Mouse (Mus musculus) midbrain, embryonic 14.5 days (tissue): Measurements from ENCODE around the gene 4930426L09Rik. TPM values are rescaled to one million over a fixed set of nuclear protein-coding genes. Genes with fewer than 3 reads are reported as not detected.
A peak's percentile ranks its signal among the peaks of the same experiment; 100 is the strongest.

Experiments
- ATAC-seq: fragments of 200-750 bp; cut with Nextera tagmentation; 2 replicates; pipeline ENCODE4 v1.8.0; 2017; ENCODE audit warnings: moderate number of reproducible peaks, moderate library complexity; ENCODE audit not compliant: low FRiP score, low TSS enrichment
- DNase-seq: peaks from one replicate; pipeline ENCODE4 v3.0.0-alpha.2; 2015
- H3K27ac ChIP-seq: fragments of 300-500 bp; sonication (generic); replicated peaks from 2 replicates; pipeline ENCODE4 v1.5.1; 2014; ENCODE audit warnings: mild to moderate bottlenecking, low read depth, low read length, moderate library complexity
- H3K27me3 ChIP-seq: fragments of 300-500 bp; sonication (generic); 2 replicates; pipeline ENCODE4 v1.6.1; 2014; ENCODE audit warnings: low read length, control low read depth, mixed read lengths; ENCODE audit not compliant: control insufficient read depth, insufficient read depth
- H3K36me3 ChIP-seq: fragments of 300-500 bp; sonication (generic); 2 replicates; pipeline ENCODE4 v1.6.1; 2014; ENCODE audit warnings: low read length, control low read depth; ENCODE audit not compliant: control insufficient read depth, insufficient read depth
- H3K4me1 ChIP-seq: fragments of 300-500 bp; sonication (generic); 2 replicates; pipeline ENCODE4 v1.6.1; 2014; ENCODE audit warnings: mild to moderate bottlenecking, antibody characterized with exemption, low read length, control low read depth; ENCODE audit not compliant: control insufficient read depth, insufficient read depth
- H3K4me2 ChIP-seq: fragments of 300-500 bp; sonication (generic); 2 replicates; pipeline ENCODE4 v1.6.1; 2014; ENCODE audit warnings: mild to moderate bottlenecking, low read length, moderate library complexity
- H3K4me3 ChIP-seq: fragments of 300-500 bp; sonication (generic); replicated peaks from 2 replicates; pipeline ENCODE4 v1.5.1; 2014; ENCODE audit warnings: low read depth, low read length
- H3K9ac ChIP-seq: fragments of 300-500 bp; sonication (generic); replicated peaks from 2 replicates; pipeline ENCODE4 v1.6.1; 2014; ENCODE audit warnings: mild to moderate bottlenecking, low read length, moderate library complexity
- H3K9me3 ChIP-seq: fragments of 300-500 bp; sonication (generic); 2 replicates; pipeline ENCODE4 v1.6.1; 2016; ENCODE audit warnings: low read length, control low read depth, mixed read lengths; ENCODE audit not compliant: control insufficient read depth
- WGBS: fragments of 180-500 bp; shearing (Covaris S2); extraction: QIAGEN DNeasy Blood & Tissue Kit; methylation state at CpG from one replicate; pipeline ENCODE4 v1.1.7; 2014; 5-methylcytosine and 5-hydroxymethylcytosine counted together
- polyA plus RNA-seq: library from polyadenylated mRNA; unstranded; fragments of >200 nt; fragmentation: Nextera tagmentation; extraction: Ambion mirVana; gene quantifications from 2 replicates; pipeline ENCODE4 v1.2.1, GENCODE M21; 2014

The 4930426L09Rik gene
- polyA plus RNA-seq, result 0.47 and 0.49 TPM in 2 replicates

GRCm38 (mm10) chr2:18998054-18998478, at the start of gene 4930426L09Rik, which contains the start of gene Pip4k2a:
4930426L09Rik (plus strand) TSS chr2:18998343.
Pip4k2a (minus strand) TSS chr2:18998126.
- ATAC-seq, result peak; percentile 97
- DNase-seq, result peak; percentile 97
- 0 out of 2 replicates have a peak, but pooled peaks cover 3% of the 10 kb centered on the region for H3K27me3 ChIP-seq
- H3K4me3 ChIP-seq, result peak within 1 kb of the TSS; percentile 81
- under 1% methylated on average over 66 of the region's 66 CpGs for WGBS
- H3K9me3 ChIP-seq, result no peaks in the 10 kb centered on the region
- H3K4me1 ChIP-seq, result peaks cover 10% of the 10 kb centered on the region
- H3K9ac ChIP-seq, result peak within 1 kb of the TSS; percentile 84
- no peaks in the 10 kb centered on the region for H3K36me3 ChIP-seq
- peak within 1 kb of the TSS; percentile 97 for H3K4me2 ChIP-seq
- peak within 1 kb of the TSS; percentile 82 for H3K27ac ChIP-seq

GRCm38 (mm10) chr2:18948741-18949140, 49.4 kb upstream of the 4930426L09Rik start:
- no peak for DNase-seq
- Histone ChIP-seq H3K36me3 (no peaks in the 10 kb centered on the region), H3K4me3 (no peak overlapping the region), H3K4me2 (no peak overlapping the region), H3K27me3 (no peaks in the 10 kb centered on the region), H3K9me3 (no peaks in the 10 kb centered on the region), H3K4me1 (no peaks in the 10 kb centered on the region), H3K9ac (no peak overlapping the region), H3K27ac (no peak overlapping the region)
- WGBS, result 84% methylated on average over 7 of the region's 7 CpGs
- ATAC-seq, result no peak

DNA sequence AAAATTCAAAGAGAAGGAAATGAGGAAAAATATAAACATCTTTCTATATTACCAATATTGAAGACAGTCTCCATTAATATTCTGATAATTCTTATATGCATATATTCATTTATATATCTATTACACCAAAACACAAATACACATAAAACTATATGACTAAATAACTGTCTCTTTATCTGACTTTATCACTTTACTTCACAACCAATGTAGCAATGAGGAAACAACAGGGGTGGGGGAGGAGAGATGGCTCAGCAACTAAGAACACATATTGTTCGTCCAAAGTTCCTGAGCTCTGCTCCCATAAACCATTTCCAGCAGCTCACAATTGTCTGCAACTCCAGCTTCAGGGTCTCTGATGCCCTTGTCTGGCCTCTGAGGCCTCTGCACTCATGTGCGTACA, 47.4 kb upstream of the 4930426L09Rik start:
- Histone ChIP-seq H3K36me3 (no peaks in the 10 kb centered on the region), H3K4me1 (peaks cover 9% of the 10 kb centered on the region; the same call in 1 of the 2 replicates), H3K4me2 (no peak overlapping the region), H3K9me3 (no peaks in the 10 kb centered on the region), H3K4me3 (no peak overlapping the region), H3K9ac (no peak overlapping the region), H3K27me3 (no peaks in the 10 kb centered on the region), H3K27ac (no peak overlapping the region)
- ATAC-seq, result no peak
- 71% methylated on average over 2 of the region's 2 CpGs for WGBS
- DNase-seq, result no peak

DNA sequence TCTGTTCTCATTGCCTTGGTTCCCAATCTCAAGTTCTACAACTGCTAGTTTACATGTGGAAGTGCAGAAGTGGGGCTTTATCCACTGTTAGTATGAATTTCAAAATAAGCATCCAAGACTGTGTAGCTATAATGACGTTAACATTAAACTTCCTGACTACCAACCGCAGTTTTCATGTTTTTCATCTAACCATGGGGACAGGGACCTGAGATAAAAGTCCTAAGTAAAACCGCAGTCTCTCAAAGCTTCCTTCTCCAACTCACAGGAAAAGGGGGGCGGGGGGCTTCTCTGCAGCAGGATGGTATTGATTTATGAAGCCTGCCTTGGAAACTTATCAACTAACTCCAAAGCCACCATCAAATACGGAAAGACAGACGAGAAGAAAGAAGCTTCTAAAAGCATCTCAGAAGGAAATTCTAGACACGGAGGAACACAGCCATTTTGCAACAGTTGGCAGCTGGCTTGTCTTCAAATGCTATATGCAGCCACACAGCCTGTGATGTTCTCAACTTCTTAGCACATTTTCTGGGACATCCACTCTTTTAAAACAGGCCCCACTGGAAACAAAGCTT, 46.0 kb upstream of the 4930426L09Rik start:
- 87% methylated on average over 7 of the region's 7 CpGs for WGBS
- no peak overlapping the region for H3K4me3 ChIP-seq
- no peaks in the 10 kb centered on the region for H3K36me3 ChIP-seq
- DNase-seq, result no peak
- no peak overlapping the region for H3K9ac ChIP-seq
- no peak overlapping the region for H3K27ac ChIP-seq
- H3K27me3 ChIP-seq, result no peaks in the 10 kb centered on the region
- ATAC-seq, result no peak
- H3K4me1 ChIP-seq, result peaks cover 9% of the 10 kb centered on the region; the same call in 1 of the 2 replicates
- no peak overlapping the region for H3K4me2 ChIP-seq
- H3K9me3 ChIP-seq, result no peaks in the 10 kb centered on the region

DNA sequence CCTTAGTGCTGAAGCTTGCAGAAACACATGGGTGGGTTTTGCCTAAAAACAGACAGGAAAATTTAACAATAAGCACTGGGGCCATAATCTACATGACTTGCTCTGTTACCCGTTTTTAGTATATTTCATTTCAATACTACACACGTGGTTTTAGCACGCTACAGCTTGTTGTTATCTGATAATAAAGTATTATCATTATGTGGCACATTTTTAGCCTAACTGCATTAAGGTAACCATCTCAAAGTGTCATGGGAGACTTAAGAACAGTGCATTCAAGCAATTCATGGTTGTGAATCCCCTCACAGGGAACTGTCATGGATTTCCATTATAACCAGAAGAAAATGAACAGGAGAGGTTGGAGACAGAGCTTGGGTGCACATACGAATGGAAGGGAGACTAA, 43.7 kb upstream of the 4930426L09Rik start:
- DNase-seq, result no peak
- H3K27me3 ChIP-seq, result no peaks in the 10 kb centered on the region
- no peak overlapping the region for H3K4me3 ChIP-seq
- H3K27ac ChIP-seq, result no peak overlapping the region
- no peaks in the 10 kb centered on the region for H3K36me3 ChIP-seq
- no peaks in the 10 kb centered on the region for H3K9me3 ChIP-seq
- H3K9ac ChIP-seq, result no peak overlapping the region
- 66% methylated on average over 4 of the region's 4 CpGs for WGBS
- no peak for ATAC-seq
- H3K4me1 ChIP-seq, result peaks cover 9% of the 10 kb centered on the region; the same call in 1 of the 2 replicates
- no peak overlapping the region for H3K4me2 ChIP-seq

DNA sequence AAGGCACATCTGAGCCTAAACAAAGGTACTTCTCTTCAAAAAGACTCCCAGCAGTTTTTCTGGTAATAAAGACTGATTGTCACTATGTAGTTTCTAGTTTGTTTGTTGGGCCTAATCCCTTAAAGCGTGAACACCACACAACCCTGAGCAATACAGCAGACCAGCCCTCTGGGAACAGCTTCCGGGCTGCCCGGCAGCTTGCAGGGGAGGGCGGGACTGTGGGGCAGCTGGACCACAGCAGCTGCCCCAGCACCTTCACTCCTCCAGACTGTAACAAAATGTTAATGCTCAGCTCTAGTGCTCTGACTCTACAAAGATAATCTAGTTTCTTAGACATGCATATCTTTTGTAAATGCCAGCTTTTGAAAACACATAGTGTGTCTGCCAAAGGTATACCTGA, 43.1 kb upstream of the 4930426L09Rik start:
- H3K4me2 ChIP-seq, result no peak overlapping the region
- no peaks in the 10 kb centered on the region for H3K36me3 ChIP-seq
- DNase-seq (no peak), ATAC-seq (peak; percentile 43; the same call in 1 of the 2 replicates)
- no peaks in the 10 kb centered on the region for H3K9me3 ChIP-seq
- no peak overlapping the region for H3K27ac ChIP-seq
- 9% methylated on average over 4 of the region's 4 CpGs for WGBS
- H3K9ac ChIP-seq, result no peak overlapping the region
- no peaks in the 10 kb centered on the region for H3K27me3 ChIP-seq
- no peak overlapping the region for H3K4me3 ChIP-seq
- peaks cover 9% of the 10 kb centered on the region; the same call in 1 of the 2 replicates for H3K4me1 ChIP-seq

DNA sequence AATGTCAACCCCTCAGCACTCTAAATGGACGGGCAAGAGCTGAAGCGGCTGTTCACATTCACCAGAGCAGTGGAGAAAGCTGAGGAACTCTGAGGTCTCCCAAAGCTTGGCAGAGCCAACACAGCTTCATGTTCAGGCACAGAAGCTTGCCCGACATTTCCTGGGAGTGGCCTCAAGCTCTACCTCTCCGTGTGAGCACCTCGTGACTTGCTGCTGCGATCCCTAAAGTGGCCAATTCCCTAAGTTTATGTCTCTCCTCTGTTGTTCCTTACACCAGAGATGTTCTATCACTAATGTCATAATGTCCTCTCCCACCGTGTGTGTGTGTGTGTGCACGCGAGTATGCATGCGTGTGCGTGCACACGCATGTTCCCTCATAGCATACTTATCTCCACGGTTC, 42.5 kb upstream of the 4930426L09Rik start:
- Histone ChIP-seq H3K36me3 (no peaks in the 10 kb centered on the region), H3K9ac (no peak overlapping the region), H3K27ac (no peak overlapping the region), H3K9me3 (no peaks in the 10 kb centered on the region), H3K4me2 (no peak overlapping the region), H3K4me3 (no peak overlapping the region), H3K27me3 (no peaks in the 10 kb centered on the region), H3K4me1 (peaks cover 9% of the 10 kb centered on the region; the same call in 1 of the 2 replicates)
- ATAC-seq (no peak), DNase-seq (no peak)
- WGBS, result 93% methylated on average over 13 of the region's 13 CpGs

DNA sequence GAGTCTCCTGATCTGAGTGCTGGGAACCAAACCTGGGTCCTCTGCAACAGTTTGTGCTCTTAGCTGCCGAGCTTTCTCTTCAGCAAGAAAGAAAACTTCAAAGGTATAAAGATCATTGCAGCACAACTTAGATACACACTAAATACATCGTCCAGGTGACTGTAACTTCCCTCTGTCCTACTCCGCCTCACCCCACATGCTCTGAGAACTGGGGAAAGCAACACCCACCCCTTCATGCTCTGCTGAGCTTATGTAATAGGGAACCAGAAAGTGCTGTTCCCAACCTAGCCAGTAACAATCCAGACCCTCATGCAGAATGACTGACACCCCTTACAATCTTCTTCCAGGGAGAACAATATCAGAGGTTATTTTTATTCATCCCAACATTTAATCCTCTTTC, 41.7 kb upstream of the 4930426L09Rik start:
- ATAC-seq (no peak), DNase-seq (no peak)
- Histone ChIP-seq H3K27ac (no peak overlapping the region), H3K4me2 (no peak overlapping the region), H3K9me3 (no peaks in the 10 kb centered on the region), H3K4me3 (no peak overlapping the region), H3K9ac (no peak overlapping the region), H3K36me3 (no peaks in the 10 kb centered on the region), H3K4me1 (peaks cover 9% of the 10 kb centered on the region; the same call in 1 of the 2 replicates), H3K27me3 (no peaks in the 10 kb centered on the region)
- WGBS, result 65% methylated on average over 3 of the region's 3 CpGs

GRCm38 (mm10) chr2:18956945-18957344, 41.2 kb upstream of the 4930426L09Rik start:
- no peak for ATAC-seq
- Histone ChIP-seq H3K36me3 (no peaks in the 10 kb centered on the region), H3K27ac (no peak overlapping the region), H3K9me3 (no peaks in the 10 kb centered on the region), H3K9ac (no peak overlapping the region), H3K27me3 (no peaks in the 10 kb centered on the region), H3K4me3 (no peak overlapping the region), H3K4me2 (no peak overlapping the region), H3K4me1 (peaks cover 9% of the 10 kb centered on the region; the same call in 1 of the 2 replicates)
- 47% methylated on average over 7 of the region's 7 CpGs for WGBS
- no peak for DNase-seq
